Mouse (Mus musculus): ENCODE results near the gene Tmem132d.

- TF ChIP-seq HCFC1 (IDR thresholded peaks at IDR 0.05; ENCODE audit: borderline replicate concordance, insufficient read depth, low read length) (no peak), ZNF384 (IDR thresholded peaks at IDR 0.05; ENCODE audit: low read depth, low read length) (no peak), MAFK (IDR thresholded peaks at IDR 0.05; ENCODE audit: insufficient read depth, low read depth, low read length) (no peak)
These were observed 12.0 kb upstream of the Tmem132d start for GRCm38 (mm10) chr5:128444876-128445275.
